23 mouse cellular contexts compared by ENCODE assay signal in the genomic region with DNA sequence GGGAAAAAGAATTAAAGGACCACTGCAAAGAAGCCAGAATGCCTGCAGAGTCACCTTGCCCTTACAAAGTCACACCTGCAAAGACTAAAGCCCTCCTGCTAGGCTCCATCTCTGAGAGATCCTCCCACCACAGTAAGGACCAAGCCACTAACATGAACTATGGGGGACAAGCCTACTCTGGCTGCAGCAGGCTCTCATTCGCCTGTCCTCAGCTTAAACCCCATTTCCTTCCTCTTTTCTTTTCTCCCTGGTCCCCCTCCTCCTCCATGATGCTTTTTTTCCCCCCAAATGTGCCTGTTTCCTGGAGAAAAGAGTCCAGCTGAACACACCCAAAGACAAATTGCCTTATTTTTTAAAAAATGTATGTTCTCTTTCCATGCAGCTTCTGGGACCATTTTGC. TPM values are rescaled to one million over a fixed set of nuclear protein-coding genes. Genes with fewer than 3 reads are reported as not detected.
DNase-seq lines count a peak whose midpoint lies in the region; ATAC-seq and TF ChIP-seq lines count a peak whose summit lies in the region.
"Had no signal": no experiment of that assay in that cellular context is flagged by ENCODE, and none has a peak within 500 bp of the region (broad histone marks: within the 10 kb centered on the region; RNA-seq: fewer than 3 reads in every experiment).

No protein-coding gene starts in this region.

- peaks cover 13% of the 10 kb centered on the region; the same call in 1 of the 2 replicates for H3K79me2 ChIP-seq in MEL (ENCODE audit: control insufficient read depth, insufficient read depth, low read length, poor library complexity)

- no peak for TF ChIP-seq EP300 in MEL (IDR thresholded peaks at IDR 0.05; ENCODE audit: low read depth in 1 of 2, low read length in 2 of 2)

- H3K27me3 ChIP-seq in heart, embryonic 15.5 days, result no peaks in the 10 kb centered on the region
- H3K27me3 ChIP-seq in heart, embryonic 11.5 days (ENCODE audit: control insufficient read depth, insufficient read depth, low read length), result no peaks in the 10 kb centered on the region
- H3K27me3 ChIP-seq in MEL (ENCODE audit: control insufficient read depth in 1 of 2, insufficient read depth in 2 of 2, low read length in 2 of 2), result no peaks in the 10 kb centered on the region
- no peaks in the 10 kb centered on the region for H3K27me3 ChIP-seq in midbrain, embryonic 13.5 days
- H3K27me3 ChIP-seq: embryonic facial prominence, embryonic 13.5 days; forebrain, embryonic 12.5 days; kidney, embryonic 15.5 days; limb, embryonic 13.5 days; liver, embryonic 12.5 days had no signal

- DNase-seq in MEL (ENCODE audit: low read depth, low spot score) (peak; percentile 46), adipocyte (ENCODE audit: low spot score) (no peak)
- DNase-seq: adrenal gland, postnatal 36 days; cerebellum, adult 11-12 months; cerebellum, postnatal 10 days; embryo, embryonic 11 days; kidney, adult 11 months; kidney, postnatal 36 days; lung, adult 2 months; thymus, postnatal 14 days had no signal

- TF ChIP-seq POLR2A in MEL (IDR thresholded peaks at IDR 0.05; ENCODE audit: control insufficient read depth in 1 of 2, insufficient read depth in 1 of 2, low read depth in 1 of 2, low read length in 2 of 2, poor library complexity in 1 of 2), result no peak

- no peaks in the 10 kb centered on the region for H3K36me3 ChIP-seq in heart, embryonic 15.5 days
- no peaks in the 10 kb centered on the region for H3K36me3 ChIP-seq in heart, embryonic 11.5 days (ENCODE audit: control insufficient read depth, insufficient read depth, low read length)
- H3K36me3 ChIP-seq in MEL (ENCODE audit: control insufficient read depth in 1 of 2, insufficient read depth in 2 of 2, low read length in 2 of 2), result peaks cover 0 to 29% of the 10 kb centered on the region in 2 experiments; a peak in 2 of 4 replicates
- no peaks in the 10 kb centered on the region for H3K36me3 ChIP-seq in midbrain, embryonic 13.5 days
- H3K36me3 ChIP-seq: embryonic facial prominence, embryonic 13.5 days; forebrain, embryonic 12.5 days; kidney, embryonic 15.5 days; limb, embryonic 13.5 days; liver, embryonic 12.5 days; midbrain, embryonic 10.5 days had no signal

- ATAC-seq in heart, embryonic 15.5 days (replicated peaks; ENCODE audit: insufficient number of reproducible peaks, insufficient read depth, low FRiP score, low read depth), result no peak
- ATAC-seq in heart, embryonic 11.5 days (replicated peaks; ENCODE audit: insufficient number of reproducible peaks, low FRiP score, low TSS enrichment), result no peak
- ATAC-seq in common myeloid progenitor, adult 5-6 weeks (replicated peaks; ENCODE audit: low read depth, poor library complexity, severe bottlenecking), result peak; percentile 66
- peak; percentile 51 for ATAC-seq in megakaryocyte progenitor cell, adult 5-6 weeks (replicated peaks; ENCODE audit: poor library complexity)
- ATAC-seq in midbrain, embryonic 13.5 days, result no peak
- ATAC-seq: hindbrain, postnatal 0 days; liver, embryonic 12.5 days had no signal

- peak overlapping the region; percentile 73 for H3K27ac ChIP-seq in heart, embryonic 15.5 days
- H3K27ac ChIP-seq in heart, embryonic 11.5 days (ENCODE audit: low read depth, low read length), result no peak overlapping the region
- no peak overlapping the region for H3K27ac ChIP-seq in MEL (ENCODE audit: control insufficient read depth, low read depth, low read length)
- no peak overlapping the region for H3K27ac ChIP-seq in midbrain, embryonic 13.5 days
- H3K27ac ChIP-seq: embryonic facial prominence, embryonic 13.5 days; forebrain, embryonic 12.5 days; hindbrain, postnatal 0 days; kidney, embryonic 15.5 days; limb, embryonic 13.5 days; midbrain, embryonic 10.5 days had no signal

- H3K9me3 ChIP-seq in heart, embryonic 15.5 days (replicated peaks), result no peaks in the 10 kb centered on the region
- no peaks in the 10 kb centered on the region for H3K9me3 ChIP-seq in heart, embryonic 11.5 days (replicated peaks; ENCODE audit: control insufficient read depth, low read length)
- no peaks in the 10 kb centered on the region for H3K9me3 ChIP-seq in MEL (replicated peaks; ENCODE audit: insufficient read depth, low read length)
- no peaks in the 10 kb centered on the region for H3K9me3 ChIP-seq in midbrain, embryonic 13.5 days
- H3K9me3 ChIP-seq: forebrain, embryonic 12.5 days; kidney, embryonic 15.5 days; limb, embryonic 13.5 days; liver, embryonic 12.5 days; midbrain, embryonic 10.5 days had no signal

- peaks cover 60% of the 10 kb centered on the region for H3K4me1 ChIP-seq in heart, embryonic 15.5 days (replicated peaks)
- H3K4me1 ChIP-seq in heart, embryonic 11.5 days (ENCODE audit: control insufficient read depth, insufficient read depth, low read length), result peaks cover 19% of the 10 kb centered on the region
- H3K4me1 ChIP-seq in MEL (ENCODE audit: control insufficient read depth in 1 of 2, insufficient read depth in 2 of 2, low read length in 2 of 2), result peaks cover 13 to 39% of the 10 kb centered on the region in 2 experiments
- H3K4me1 ChIP-seq in midbrain, embryonic 13.5 days (replicated peaks), result no peaks in the 10 kb centered on the region; the same call in 1 of the 2 replicates
- H3K4me1 ChIP-seq: forebrain, embryonic 12.5 days; midbrain, embryonic 10.5 days had no signal

- WGBS in heart, embryonic 15.5 days, result 74% methylated on average over 1 of the region's 1 CpGs
- WGBS in heart, embryonic 11.5 days (ENCODE audit: insufficient replicate concordance), result 71% methylated on average over 1 of the region's 1 CpGs
- 76% methylated on average over 1 of the region's 1 CpGs for WGBS in midbrain, embryonic 13.5 days

- no peak overlapping the region for H3K4me3 ChIP-seq in heart, embryonic 15.5 days
- H3K4me3 ChIP-seq in heart, embryonic 11.5 days (ENCODE audit: low read depth, low read length), result no peak overlapping the region
- no peak overlapping the region for H3K4me3 ChIP-seq in MEL (ENCODE audit: control insufficient read depth in 1 of 2, insufficient read depth in 1 of 2, low read depth in 2 of 2, low read length in 2 of 2)
- no peak overlapping the region for H3K4me3 ChIP-seq in midbrain, embryonic 13.5 days (replicated peaks)
- H3K4me3 ChIP-seq: embryonic facial prominence, embryonic 13.5 days; erythroblast, embryonic 14.5 days; forebrain, embryonic 12.5 days; kidney, embryonic 15.5 days; limb, embryonic 13.5 days; liver, embryonic 12.5 days; midbrain, embryonic 10.5 days had no signal

- no peak for TF ChIP-seq RAD21 in MEL (IDR thresholded peaks at IDR 0.05; ENCODE audit: low read depth, low read length)

- TF ChIP-seq CTCF in MEL (IDR thresholded peaks at IDR 0.05 in 2 of 3, conservative IDR thresholded peaks at IDR 0.05 in 1 of 3; ENCODE audit: control insufficient read depth in 1 of 3, insufficient read depth in 1 of 3, low read depth in 2 of 3, low read length in 3 of 3, poor library complexity in 1 of 3, severe bottlenecking in 1 of 3), result no peak

- H3K4me2 ChIP-seq in heart, embryonic 15.5 days, result peak overlapping the region; percentile 7; the same call in 1 of the 2 replicates
- H3K4me2 ChIP-seq in heart, embryonic 11.5 days, result no peak overlapping the region
- H3K4me2 ChIP-seq in midbrain, embryonic 13.5 days (replicated peaks), result no peak overlapping the region
- H3K4me2 ChIP-seq: embryonic facial prominence, embryonic 13.5 days; forebrain, embryonic 12.5 days; kidney, embryonic 15.5 days; limb, embryonic 13.5 days; liver, embryonic 12.5 days had no signal

- H3K9ac ChIP-seq in heart, embryonic 15.5 days, result no peak overlapping the region
- no peak overlapping the region for H3K9ac ChIP-seq in heart, embryonic 11.5 days (ENCODE audit: low read depth, low read length)
- no peak overlapping the region for H3K9ac ChIP-seq in MEL (ENCODE audit: control insufficient read depth, low read depth, low read length, poor library complexity, severe bottlenecking)
- no peak overlapping the region for H3K9ac ChIP-seq in midbrain, embryonic 13.5 days (replicated peaks)
- H3K9ac ChIP-seq: embryonic facial prominence, embryonic 13.5 days; forebrain, embryonic 12.5 days; kidney, embryonic 15.5 days; limb, embryonic 13.5 days; liver, embryonic 12.5 days had no signal

TF ChIP-seq in MEL, 35 proteins besides CTCF, POLR2A, EP300 and RAD21:
- TF ChIP-seq ETS1 (IDR thresholded peaks at IDR 0.05; ENCODE audit: low read depth, low read length) (no peak), RCOR1 (IDR thresholded peaks at IDR 0.05; ENCODE audit: low read depth, low read length) (no peak)

RNA-seq across cellular contexts. Expression of gene Arhgap10, which starts 21.5 kb away (rescaled TPM):
- polyA plus RNA-seq in heart, embryonic 15.5 days (2015; fragmentation: Nextera tagmentation; extraction: Ambion mirVana), result 26.6 and 29.3 TPM in 2 replicates
- 21.2 and 23.2 TPM in 2 replicates for polyA plus RNA-seq in heart, embryonic 11.5 days (2014; fragmentation: Nextera tagmentation; extraction: Ambion mirVana)
- total RNA-seq in MEL (2012; rRNA removed), result 11.8 and 13.1 TPM in 2 replicates
- polyA plus RNA-seq in MEL (2012; ENCODE audit: insufficient read depth in 1 of 2, insufficient read length in 2 of 2, low read depth in 1 of 2, low replicate concordance in 2 of 2, missing spikeins in 1 of 2), result 10 to 100 TPM in 1 of 2 experiments, not detected in 1; 22.8 TPM
- total RNA-seq in common myeloid progenitor, adult 5-6 weeks (2017), result 22.4 and 30.7 TPM in 2 replicates
- total RNA-seq in megakaryocyte progenitor cell, adult 5-6 weeks (2015), result 6.0 and 6.6 TPM in 2 replicates
- 12.2 and 16.8 TPM in 2 replicates for total RNA-seq in megakaryocyte progenitor cell, adult 5-6 weeks (2017)
- 3.6 and 4.7 TPM in 2 replicates for polyA plus RNA-seq in midbrain, embryonic 13.5 days (2015; fragmentation: Nextera tagmentation; extraction: Ambion mirVana)

RNA-seq across cellular contexts. Expression of gene Prmt9, which starts 52.9 kb away (rescaled TPM):
- polyA plus RNA-seq in heart, embryonic 15.5 days (2015; fragmentation: Nextera tagmentation; extraction: Ambion mirVana), result 11.2 and 13.1 TPM in 2 replicates
- polyA plus RNA-seq in heart, embryonic 11.5 days (2014; fragmentation: Nextera tagmentation; extraction: Ambion mirVana), result 13.4 and 15.6 TPM in 2 replicates
- 17.4 and 18.6 TPM in 2 replicates for total RNA-seq in MEL (2012; rRNA removed)
- polyA plus RNA-seq in MEL (2012; ENCODE audit: insufficient read depth in 1 of 2, insufficient read length in 2 of 2, low read depth in 1 of 2, low replicate concordance in 2 of 2, missing spikeins in 1 of 2), result 10 to 100 TPM; 16.0 to 54.2 TPM
- 21.9 and 23.2 TPM in 2 replicates for total RNA-seq in common myeloid progenitor, adult 5-6 weeks (2017)
- total RNA-seq in megakaryocyte progenitor cell, adult 5-6 weeks (2015), result 19.4 and 22.6 TPM in 2 replicates
- total RNA-seq in megakaryocyte progenitor cell, adult 5-6 weeks (2017), result 23.2 and 31.2 TPM in 2 replicates
- 23.2 and 25.7 TPM in 2 replicates for polyA plus RNA-seq in midbrain, embryonic 13.5 days (2015; fragmentation: Nextera tagmentation; extraction: Ambion mirVana)

Comparison
In these comparisons a context has a peak if more than half of its experiments do, and no peak if none do; other contexts are left out.
1. ATAC-seq: peak in common myeloid progenitor, adult 5-6 weeks (single experiment) and megakaryocyte progenitor cell, adult 5-6 weeks (single experiment); none in heart, embryonic 15.5 days (single experiment), heart, embryonic 11.5 days (single experiment) and midbrain, embryonic 13.5 days (single experiment).